15 mouse cellular contexts compared by ENCODE assay signal in genomic region chr1:13057741-13058140, GRCm38 (mm10).
A peak's percentile ranks its signal among the peaks of the same experiment; 100 is the strongest.
DNase-seq lines count a peak whose midpoint lies in the region; ATAC-seq and TF ChIP-seq lines count a peak whose summit lies in the region.
"Had no signal": no experiment of that assay in that cellular context is flagged by ENCODE, and none has a peak within 500 bp of the region (broad histone marks: within the 10 kb centered on the region; RNA-seq: fewer than 3 reads in every experiment).

No protein-coding gene starts in this region.

- TF ChIP-seq EP300 in lung, postnatal 0 days (IDR thresholded peaks at IDR 0.05) = no peak

- 31% methylated on average over 14 of the region's 14 CpGs for WGBS in forebrain, embryonic 11.5 days
- WGBS in forebrain, embryonic 15.5 days = 29% methylated on average over 14 of the region's 14 CpGs
- WGBS in lung, embryonic 16.5 days = 29% methylated on average over 14 of the region's 14 CpGs
- 27% methylated on average over 14 of the region's 14 CpGs for WGBS in lung, postnatal 0 days
- WGBS in embryonic facial prominence, embryonic 12.5 days = 29% methylated on average over 14 of the region's 14 CpGs
- 28% methylated on average over 14 of the region's 14 CpGs for WGBS in neural tube, embryonic 13.5 days

- no peaks in the 10 kb centered on the region for H3K9me3 ChIP-seq in forebrain, embryonic 11.5 days (ENCODE audit: control insufficient read depth, low read length)
- no peaks in the 10 kb centered on the region for H3K9me3 ChIP-seq in forebrain, embryonic 15.5 days
- H3K9me3 ChIP-seq in lung, embryonic 16.5 days (ENCODE audit: control insufficient read depth, low read length) = no peaks in the 10 kb centered on the region
- H3K9me3 ChIP-seq in lung, postnatal 0 days (ENCODE audit: low read length) = no peaks in the 10 kb centered on the region
- no peaks in the 10 kb centered on the region for H3K9me3 ChIP-seq in embryonic facial prominence, embryonic 12.5 days
- no peaks in the 10 kb centered on the region for H3K9me3 ChIP-seq in neural tube, embryonic 13.5 days
- H3K9me3 ChIP-seq: G1E; limb, embryonic 12.5 days had no signal

- DNase-seq in forebrain, embryonic 11.5 days (ENCODE audit: low spot score) = peak; percentile 51
- no peak for DNase-seq in lung, postnatal 0 days (ENCODE audit: low spot score)
- DNase-seq in cerebellum, adult 11 months = no peak
- DNase-seq in ovary, adult 18-20 months (ENCODE audit: low spot score) = no peak
- DNase-seq: cerebellum, adult 9-11 months; kidney, postnatal 14 days; lung, postnatal 14 days; right cerebral cortex, postnatal 14 days had no signal

- no peak for TF ChIP-seq CTCF in lung, postnatal 0 days (IDR thresholded peaks at IDR 0.05)

- H3K27ac ChIP-seq in forebrain, embryonic 11.5 days (ENCODE audit: low read depth, low read length) = no peak overlapping the region
- no peak overlapping the region for H3K27ac ChIP-seq in forebrain, embryonic 15.5 days (replicated peaks)
- no peak overlapping the region for H3K27ac ChIP-seq in lung, embryonic 16.5 days (ENCODE audit: low read length)
- H3K27ac ChIP-seq in lung, postnatal 0 days (ENCODE audit: low read length) = no peak overlapping the region
- H3K27ac ChIP-seq in embryonic facial prominence, embryonic 12.5 days = no peak overlapping the region
- no peak overlapping the region for H3K27ac ChIP-seq in neural tube, embryonic 13.5 days (replicated peaks)
- H3K27ac ChIP-seq: limb, embryonic 12.5 days had no signal

- H3K4me1 ChIP-seq in forebrain, embryonic 11.5 days (replicated peaks; ENCODE audit: control insufficient read depth, insufficient read depth, low read length) = no peaks in the 10 kb centered on the region
- H3K4me1 ChIP-seq in forebrain, embryonic 15.5 days = no peaks in the 10 kb centered on the region
- H3K4me1 ChIP-seq in lung, embryonic 16.5 days (replicated peaks; ENCODE audit: control insufficient read depth, insufficient read depth, low read length) = no peaks in the 10 kb centered on the region
- H3K4me1 ChIP-seq in lung, postnatal 0 days (ENCODE audit: insufficient read depth, low read depth, low read length) = no peaks in the 10 kb centered on the region
- H3K4me1 ChIP-seq in embryonic facial prominence, embryonic 12.5 days = no peaks in the 10 kb centered on the region
- H3K4me1 ChIP-seq in neural tube, embryonic 13.5 days (replicated peaks) = no peaks in the 10 kb centered on the region
- H3K4me1 ChIP-seq: limb, embryonic 12.5 days had no signal

- no peak overlapping the region for H3K4me2 ChIP-seq in forebrain, embryonic 11.5 days (ENCODE audit: low read depth, low read length, severe bottlenecking)
- no peak overlapping the region for H3K4me2 ChIP-seq in forebrain, embryonic 15.5 days (replicated peaks)
- H3K4me2 ChIP-seq in lung, embryonic 16.5 days (ENCODE audit: low read depth, low read length) = 0 out of 2 replicates have a peak overlapping the region, but pooled peaks have one; percentile 6
- H3K4me2 ChIP-seq in lung, postnatal 0 days (replicated peaks; ENCODE audit: low read depth, low read length) = no peak overlapping the region
- H3K4me2 ChIP-seq in embryonic facial prominence, embryonic 12.5 days (replicated peaks) = peak overlapping the region; percentile 29
- H3K4me2 ChIP-seq in neural tube, embryonic 13.5 days = peak overlapping the region; percentile 20; the same call in 1 of the 2 replicates
- H3K4me2 ChIP-seq: limb, embryonic 12.5 days had no signal

- H3K27me3 ChIP-seq in forebrain, embryonic 11.5 days (ENCODE audit: control insufficient read depth, insufficient read depth, low read length) = no peaks in the 10 kb centered on the region
- no peaks in the 10 kb centered on the region for H3K27me3 ChIP-seq in forebrain, embryonic 15.5 days
- H3K27me3 ChIP-seq in lung, embryonic 16.5 days (ENCODE audit: control insufficient read depth, insufficient read depth, low read depth, low read length) = no peaks in the 10 kb centered on the region
- no peaks in the 10 kb centered on the region for H3K27me3 ChIP-seq in lung, postnatal 0 days (replicated peaks; ENCODE audit: insufficient read depth, low read length)
- H3K27me3 ChIP-seq in embryonic facial prominence, embryonic 12.5 days = no peaks in the 10 kb centered on the region
- H3K27me3 ChIP-seq in neural tube, embryonic 13.5 days = no peaks in the 10 kb centered on the region

- H3K9ac ChIP-seq in forebrain, embryonic 11.5 days (ENCODE audit: low read length) = no peak overlapping the region
- H3K9ac ChIP-seq in forebrain, embryonic 15.5 days (replicated peaks) = no peak overlapping the region
- H3K9ac ChIP-seq in lung, embryonic 16.5 days (ENCODE audit: low read length) = no peak overlapping the region
- no peak overlapping the region for H3K9ac ChIP-seq in lung, postnatal 0 days (replicated peaks; ENCODE audit: low read depth)
- H3K9ac ChIP-seq in embryonic facial prominence, embryonic 12.5 days = no peak overlapping the region
- no peak overlapping the region for H3K9ac ChIP-seq in neural tube, embryonic 13.5 days
- H3K9ac ChIP-seq: limb, embryonic 12.5 days had no signal

- ATAC-seq in forebrain, embryonic 11.5 days (replicated peaks; ENCODE audit: low FRiP score) = no peak
- ATAC-seq in forebrain, embryonic 15.5 days (replicated peaks) = no peak
- ATAC-seq in lung, embryonic 16.5 days (ENCODE audit: low read depth) = no peak
- ATAC-seq in lung, postnatal 0 days = no peak
- no peak for ATAC-seq in embryonic facial prominence, embryonic 12.5 days (ENCODE audit: insufficient number of reproducible peaks, insufficient read depth, low FRiP score, low TSS enrichment)
- ATAC-seq in neural tube, embryonic 13.5 days (ENCODE audit: low read depth) = no peak
- ATAC-seq: activated CD4-positive, CD25-positive, alpha-beta regulatory T cell, adult 4 months had no signal

- H3K36me3 ChIP-seq in forebrain, embryonic 11.5 days (ENCODE audit: control insufficient read depth, insufficient read depth, low read length) = no peaks in the 10 kb centered on the region
- H3K36me3 ChIP-seq in forebrain, embryonic 15.5 days = no peaks in the 10 kb centered on the region
- H3K36me3 ChIP-seq in lung, embryonic 16.5 days (ENCODE audit: control insufficient read depth, insufficient read depth, low read length) = no peaks in the 10 kb centered on the region
- no peaks in the 10 kb centered on the region for H3K36me3 ChIP-seq in lung, postnatal 0 days (ENCODE audit: insufficient read depth, low read length)
- no peaks in the 10 kb centered on the region for H3K36me3 ChIP-seq in embryonic facial prominence, embryonic 12.5 days
- H3K36me3 ChIP-seq in neural tube, embryonic 13.5 days = no peaks in the 10 kb centered on the region
- H3K36me3 ChIP-seq: G1E; limb, embryonic 12.5 days had no signal

- no peak overlapping the region for H3K4me3 ChIP-seq in forebrain, embryonic 11.5 days (ENCODE audit: low read depth, low read length)
- no peak overlapping the region for H3K4me3 ChIP-seq in forebrain, embryonic 15.5 days
- no peak overlapping the region for H3K4me3 ChIP-seq in lung, embryonic 16.5 days (ENCODE audit: low read length)
- H3K4me3 ChIP-seq in lung, postnatal 0 days (ENCODE audit: low read depth, low read length) = no peak overlapping the region
- H3K4me3 ChIP-seq in embryonic facial prominence, embryonic 12.5 days = no peak overlapping the region
- no peak overlapping the region for H3K4me3 ChIP-seq in neural tube, embryonic 13.5 days
- H3K4me3 ChIP-seq: limb, embryonic 12.5 days had no signal

Comparison
In these comparisons a context has a peak if more than half of its experiments do, and no peak if none do; other contexts are left out.
1. H3K4me2 ChIP-seq: peak in lung, embryonic 16.5 days (single experiment), embryonic facial prominence, embryonic 12.5 days (single experiment) and neural tube, embryonic 13.5 days (single experiment); none in forebrain, embryonic 11.5 days (single experiment), forebrain, embryonic 15.5 days (single experiment) and lung, postnatal 0 days (single experiment).